Mouse (Mus musculus) lung, adult 2 months (tissue): ENCODE results near the gene Hoxc5.

Experiments
- CTCF ChIP-seq: fragments of 200-500 bp; IDR thresholded peaks from 2 replicates; pipeline ENCODE4 v1.5.1; 2011; ENCODE audit warnings: mild to moderate bottlenecking, low read length, control low read depth; ENCODE audit not compliant: insufficient read depth
- POLR2A ChIP-seq: fragments of 200-500 bp; IDR thresholded peaks from 2 replicates; pipeline ENCODE4 v1.6.1; 2011; ENCODE audit warnings: low read depth, mild to moderate bottlenecking, control low read depth, low read length, borderline replicate concordance; ENCODE audit errors: extremely low read depth

GRCm38 (mm10) chr15:103010847-103011555 lies 43.8 kb downstream of the Hoxc5 start:
- TF ChIP-seq CTCF: no peak
- no peak for TF ChIP-seq POLR2A
